Mouse (Mus musculus) forebrain, embryonic 16.5 days (tissue): ENCODE data around the gene Rassf5. TPM values are rescaled to one million over a fixed set of nuclear protein-coding genes. Genes with fewer than 3 reads are reported as not detected.

Experiments used
- ATAC-seq: fragments of 200-750 bp; cut with Nextera tagmentation; 2 replicates; pipeline ENCODE4 v1.8.0; 2017; ENCODE audit warnings: mild to moderate bottlenecking, moderate library complexity
- H3K27ac ChIP-seq: fragments of 300-500 bp; sonication (generic); 2 replicates; pipeline ENCODE4 v1.5.1; 2014; ENCODE audit warnings: low read length, control low read depth
- H3K27me3 ChIP-seq: fragments of 300-500 bp; sonication (generic); replicated peaks from 2 replicates; pipeline ENCODE4 v1.6.1; 2014; ENCODE audit warnings: low read length; ENCODE audit not compliant: control insufficient read depth, insufficient read depth
- H3K36me3 ChIP-seq: fragments of 300-500 bp; sonication (generic); 2 replicates; pipeline ENCODE4 v1.6.1; 2014; ENCODE audit not compliant: control insufficient read depth, insufficient read depth
- H3K4me1 ChIP-seq: fragments of 300-500 bp; sonication (generic); replicated peaks from 2 replicates; pipeline ENCODE4 v1.6.1; 2014; ENCODE audit warnings: low read length; ENCODE audit not compliant: control insufficient read depth, insufficient read depth
- H3K4me2 ChIP-seq: fragments of 300-500 bp; sonication (generic); 2 replicates; pipeline ENCODE4 v1.6.1; 2014; ENCODE audit warnings: mild to moderate bottlenecking, low read length, control low read depth
- H3K4me3 ChIP-seq: fragments of 300-500 bp; sonication (generic); replicated peaks from 2 replicates; pipeline ENCODE4 v1.5.1; 2014; ENCODE audit warnings: mild to moderate bottlenecking, low read length, control low read depth
- H3K9ac ChIP-seq: fragments of 300-500 bp; sonication (generic); replicated peaks from 2 replicates; pipeline ENCODE4 v1.6.1; 2014; ENCODE audit warnings: low read depth, low read length, control low read depth
- H3K9me3 ChIP-seq: fragments of 300-500 bp; sonication (generic); 2 replicates; pipeline ENCODE4 v1.6.1; 2016; ENCODE audit warnings: low read length; ENCODE audit not compliant: control insufficient read depth
- WGBS: fragments of 180-500 bp; shearing (Covaris S2); extraction: QIAGEN DNeasy Blood & Tissue Kit; methylation state at CpG from one replicate; pipeline ENCODE4 v1.1.7; 2014; 5-methylcytosine and 5-hydroxymethylcytosine counted together
- polyA plus RNA-seq: library from polyadenylated mRNA; unstranded; fragments of >200 nt; fragmentation: Nextera tagmentation; extraction: Ambion mirVana; gene quantifications from 2 replicates; pipeline ENCODE4 v1.2.1, GENCODE M21; 2015

Rassf5 gene
- polyA plus RNA-seq, 1 experiment from 2014 or later = 2.5 TPM

GRCm38 (mm10) chr1:131142472-131142871 is 102.6 kb downstream of the Rassf5 start:
- H3K4me3 ChIP-seq = no peak overlapping the region
- peaks cover 3% of the 10 kb centered on the region; the same call in 1 of the 2 replicates for H3K4me1 ChIP-seq
- H3K4me2 ChIP-seq = no peak overlapping the region
- no peaks in the 10 kb centered on the region for H3K27me3 ChIP-seq
- H3K9me3 ChIP-seq = no peaks in the 10 kb centered on the region
- H3K36me3 ChIP-seq = no peaks in the 10 kb centered on the region
- ATAC-seq = no peak
- H3K9ac ChIP-seq = no peak overlapping the region
- 81% methylated on average over 1 of the region's 1 CpGs for WGBS
- no peak overlapping the region for H3K27ac ChIP-seq

- ATAC-seq = no peak
- Histone ChIP-seq H3K9ac (no peak overlapping the region), H3K4me1 (peaks cover 10% of the 10 kb centered on the region), H3K4me3 (no peak overlapping the region), H3K9me3 (no peaks in the 10 kb centered on the region), H3K27ac (no peak overlapping the region), H3K36me3 (no peaks in the 10 kb centered on the region), H3K4me2 (no peak overlapping the region), H3K27me3 (no peaks in the 10 kb centered on the region)
- 70% methylated on average over 2 of the region's 2 CpGs for WGBS
Measured at GRCm38 (mm10) chr1:131141449-131141848, 103.6 kb downstream of the Rassf5 start.

GRCm38 (mm10) chr1:131139102-131140095 is 105.7 kb downstream of the Rassf5 start:
- Histone ChIP-seq H3K4me3 (no peak overlapping the region), H3K36me3 (no peaks in the 10 kb centered on the region), H3K4me2 (peak overlapping the region; percentile 61), H3K27me3 (no peaks in the 10 kb centered on the region), H3K9me3 (no peaks in the 10 kb centered on the region), H3K4me1 (peaks cover 27% of the 10 kb centered on the region), H3K27ac (no peak overlapping the region), H3K9ac (no peak overlapping the region)
- no peak for ATAC-seq
- 69% methylated on average over 11 of the region's 11 CpGs for WGBS

GRCm38 (mm10) chr1:131138191-131139016 is 106.7 kb downstream of the Rassf5 start, which contains the start of gene Dyrk3:
Gene Dyrk3 (minus strand): TSS chr1:131138340.
- no peaks in the 10 kb centered on the region for H3K36me3 ChIP-seq
- H3K4me1 ChIP-seq = peaks cover 32% of the 10 kb centered on the region
- peak; percentile 97 for ATAC-seq
- 4% methylated on average over 49 of the region's 49 CpGs for WGBS
- H3K4me3 ChIP-seq = peak within 1 kb of the TSS; percentile 74
- H3K27ac ChIP-seq = peak within 1 kb of the TSS; percentile 87
- H3K9me3 ChIP-seq = no peaks in the 10 kb centered on the region
- peak within 1 kb of the TSS; percentile 83 for H3K9ac ChIP-seq
- H3K27me3 ChIP-seq = no peaks in the 10 kb centered on the region
- peak within 1 kb of the TSS; percentile 64 for H3K4me2 ChIP-seq

GRCm38 (mm10) chr1:131137717-131138118 is 107.3 kb downstream of the Rassf5 start:
- peak; percentile 81 for ATAC-seq
- Histone ChIP-seq H3K4me1 (peaks cover 32% of the 10 kb centered on the region), H3K9me3 (no peaks in the 10 kb centered on the region), H3K4me3 (peak overlapping the region; percentile 74), H3K27ac (peak overlapping the region; percentile 85), H3K4me2 (peak overlapping the region; percentile 64), H3K27me3 (no peaks in the 10 kb centered on the region), H3K36me3 (no peaks in the 10 kb centered on the region), H3K9ac (peak overlapping the region; percentile 83)
- WGBS = under 1% methylated on average over 27 of the region's 36 CpGs

- 3% methylated on average over 5 of the region's 5 CpGs for WGBS
- Histone ChIP-seq H3K9ac (peak overlapping the region; percentile 51), H3K27ac (peak overlapping the region; percentile 39; the same call in 1 of the 2 replicates), H3K27me3 (no peaks in the 10 kb centered on the region), H3K4me2 (peak overlapping the region; percentile 64), H3K36me3 (no peaks in the 10 kb centered on the region), H3K4me1 (peaks cover 32% of the 10 kb centered on the region), H3K9me3 (no peaks in the 10 kb centered on the region), H3K4me3 (peak overlapping the region; percentile 74)
- ATAC-seq = no peak
Measured at GRCm38 (mm10) chr1:131137111-131137510, 107.9 kb downstream of the Rassf5 start.

GRCm38 (mm10) chr1:131135960-131136629 is 109.0 kb downstream of the Rassf5 start:
- ATAC-seq = no peak
- 0 out of 2 replicates have a peak overlapping the region, but pooled peaks have one; percentile 3 for H3K9ac ChIP-seq

GRCm38 (mm10) chr1:131134942-131135522 is 110.0 kb downstream of the Rassf5 start:
- Histone ChIP-seq H3K36me3 (peaks cover 3% of the 10 kb centered on the region; the same call in 1 of the 2 replicates), H3K4me1 (peaks cover 32% of the 10 kb centered on the region), H3K9me3 (no peaks in the 10 kb centered on the region), H3K9ac (peak overlapping the region; percentile 6; the same call in 1 of the 2 replicates), H3K27me3 (no peaks in the 10 kb centered on the region), H3K4me2 (peak overlapping the region; percentile 37), H3K4me3 (0 out of 2 replicates have a peak overlapping the region, but pooled peaks have one; percentile 12), H3K27ac (peak overlapping the region; percentile 66)
- ATAC-seq = no peak
- WGBS = 24% methylated on average over 8 of the region's 8 CpGs

More at GRCm38 (mm10) chr1:131135960-131136629, 109.0 kb downstream of the Rassf5 start:
- no peaks in the 10 kb centered on the region for H3K36me3 ChIP-seq
- peaks cover 32% of the 10 kb centered on the region for H3K4me1 ChIP-seq
- no peaks in the 10 kb centered on the region for H3K9me3 ChIP-seq
- WGBS = 65% methylated on average over 10 of the region's 10 CpGs
- no peak overlapping the region; the same call in 1 of the 2 replicates for H3K4me3 ChIP-seq
- no peak overlapping the region for H3K27ac ChIP-seq
- H3K4me2 ChIP-seq = peak overlapping the region; percentile 64
- no peaks in the 10 kb centered on the region for H3K27me3 ChIP-seq
